Mouse (Mus musculus) hindlimb bud, embryonic 11.5 days (tissue): ENCODE measurements around the gene Dram1.
A peak's percentile ranks its signal among the peaks of the same experiment; 100 is the strongest.
"Not testable (repeated sequence)": the region's sequence is repeated elsewhere in the genome, so short reads cannot be mapped to it uniquely, and the experiment has no call there.

Experiments
- DNase-seq: peaks from one replicate; pipeline ENCODE4 v3.0.0-alpha.2; 2012; ENCODE audit warnings: low read depth, low spot score; ENCODE audit errors: extremely low spot score

The Dram1 gene

GRCm38 (mm10) chr10:88386251-88386650 lies 7.4 kb upstream of the Dram1 start:
- no peak for DNase-seq

- no peak for DNase-seq
Measured at GRCm38 (mm10) chr10:88385758-88386157, 6.9 kb upstream of the Dram1 start.

GRCm38 (mm10) chr10:88385290-88385689 lies 6.4 kb upstream of the Dram1 start:
- no peak for DNase-seq

- no peak for DNase-seq
Measured at GRCm38 (mm10) chr10:88384081-88384480, 5.2 kb upstream of the Dram1 start.

GRCm38 (mm10) chr10:88383479-88383878 lies 4.6 kb upstream of the Dram1 start:
- DNase-seq: no peak

GRCm38 (mm10) chr10:88382009-88382408 lies 3.1 kb upstream of the Dram1 start:
- DNase-seq: no peak

GRCm38 (mm10) chr10:88381286-88381685 lies 2.4 kb upstream of the Dram1 start:
- DNase-seq: no peak

GRCm38 (mm10) chr10:88380430-88381060 lies 1.7 kb upstream of the Dram1 start:
- DNase-seq: no peak

- DNase-seq: no peak
Measured at GRCm38 (mm10) chr10:88380002-88380401, 1.1 kb upstream of the Dram1 start.

- no peak for DNase-seq
Measured at GRCm38 (mm10) chr10:88377666-88378065, 1.2 kb downstream of the Dram1 start.

- peak; percentile 87 for DNase-seq
Measured at GRCm38 (mm10) chr10:88376770-88377169, 2.1 kb downstream of the Dram1 start.

GRCm38 (mm10) chr10:88374984-88375383 lies 3.9 kb downstream of the Dram1 start:
- no peak for DNase-seq

- not testable (repeated sequence) for DNase-seq
Measured at GRCm38 (mm10) chr10:88372945-88373344, 5.9 kb downstream of the Dram1 start.

- DNase-seq: no peak
Measured at GRCm38 (mm10) chr10:88372436-88372835, 6.4 kb downstream of the Dram1 start.

- DNase-seq: no peak
Measured at GRCm38 (mm10) chr10:88371793-88372192, 7.1 kb downstream of the Dram1 start.

- DNase-seq: no peak
Measured at GRCm38 (mm10) chr10:88369233-88369632, 9.6 kb downstream of the Dram1 start.

GRCm38 (mm10) chr10:88364221-88364620 lies 14.7 kb downstream of the Dram1 start:
- DNase-seq: no peak

GRCm38 (mm10) chr10:88362218-88362617 lies 16.7 kb downstream of the Dram1 start:
- no peak for DNase-seq

GRCm38 (mm10) chr10:88356983-88357559 lies 21.8 kb downstream of the Dram1 start:
- DNase-seq: no peak

- DNase-seq: no peak
Measured at GRCm38 (mm10) chr10:88356114-88356982, 22.5 kb downstream of the Dram1 start.

GRCm38 (mm10) chr10:88354599-88354998 lies 24.3 kb downstream of the Dram1 start:
- DNase-seq: no peak

- no peak for DNase-seq
Measured at GRCm38 (mm10) chr10:88352549-88352948, 26.3 kb downstream of the Dram1 start.
